Mouse (Mus musculus): Measurements from ENCODE around the gene Lta. TPM values are rescaled to one million over a fixed set of nuclear protein-coding genes. Genes with fewer than 3 reads are reported as not detected.
A peak's percentile ranks its signal among the peaks of the same experiment; 100 is the strongest.

Gene Lta
- polyA plus RNA-seq (2016; fragmentation: Nextera tagmentation; extraction: Ambion mirVana) = not detected in 2 replicates

DNA sequence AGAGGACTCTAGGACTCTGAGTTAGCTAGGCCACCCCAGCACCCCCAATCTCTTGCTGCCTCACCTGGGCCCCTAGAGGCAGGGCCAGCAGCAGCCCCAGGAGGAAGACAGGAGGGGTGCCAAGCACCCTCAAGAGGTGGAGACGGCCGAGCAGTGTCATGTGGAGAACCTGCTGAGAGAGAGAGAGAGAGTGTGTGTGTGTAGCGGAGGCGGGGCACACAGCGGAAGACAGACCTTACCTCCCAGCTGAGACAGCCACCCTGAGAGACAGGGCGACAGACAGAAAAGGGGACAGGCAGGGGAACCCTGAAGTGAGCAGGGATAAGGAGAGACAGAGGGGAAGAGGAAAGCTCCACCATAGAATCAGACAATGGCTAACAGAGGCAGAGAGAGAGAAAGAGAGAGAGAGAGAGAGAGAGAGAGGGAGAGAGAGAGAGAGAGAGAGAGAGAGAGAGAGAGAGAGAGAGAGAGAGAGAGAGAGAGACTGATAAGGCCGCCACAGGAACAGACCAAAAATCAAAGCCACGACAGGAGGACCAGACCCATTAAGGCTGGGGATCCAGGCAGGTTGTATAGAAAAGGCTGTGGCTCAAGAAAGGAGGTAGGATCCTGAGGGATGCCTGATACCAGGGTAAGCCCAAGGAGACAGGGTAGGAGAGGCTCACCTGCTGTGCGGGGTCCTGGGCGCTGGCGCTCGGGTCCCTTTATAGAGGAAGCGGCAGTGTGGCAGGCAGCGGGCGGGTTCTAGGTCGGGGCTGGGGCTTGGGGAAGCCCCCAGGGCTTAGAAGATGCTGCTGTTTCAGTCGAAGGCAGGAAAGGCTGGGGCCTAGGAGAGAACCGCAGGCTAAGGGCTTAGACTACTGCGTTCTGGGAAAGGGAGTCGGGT, at the start of gene Lta:
TSS of gene Lta (minus strand) at position 858 of the 886 bp plus-strand sequence.
- Histone ChIP-seq H3K4me3 (no peak within 1 kb of the TSS), H3K27me3 (ENCODE audit: poor library complexity, severe bottlenecking) (peaks cover 59% of the 10 kb centered on the region), H3K4me1 (peaks cover 19% of the 10 kb centered on the region; the same call in 1 of the 2 replicates)

DNA sequence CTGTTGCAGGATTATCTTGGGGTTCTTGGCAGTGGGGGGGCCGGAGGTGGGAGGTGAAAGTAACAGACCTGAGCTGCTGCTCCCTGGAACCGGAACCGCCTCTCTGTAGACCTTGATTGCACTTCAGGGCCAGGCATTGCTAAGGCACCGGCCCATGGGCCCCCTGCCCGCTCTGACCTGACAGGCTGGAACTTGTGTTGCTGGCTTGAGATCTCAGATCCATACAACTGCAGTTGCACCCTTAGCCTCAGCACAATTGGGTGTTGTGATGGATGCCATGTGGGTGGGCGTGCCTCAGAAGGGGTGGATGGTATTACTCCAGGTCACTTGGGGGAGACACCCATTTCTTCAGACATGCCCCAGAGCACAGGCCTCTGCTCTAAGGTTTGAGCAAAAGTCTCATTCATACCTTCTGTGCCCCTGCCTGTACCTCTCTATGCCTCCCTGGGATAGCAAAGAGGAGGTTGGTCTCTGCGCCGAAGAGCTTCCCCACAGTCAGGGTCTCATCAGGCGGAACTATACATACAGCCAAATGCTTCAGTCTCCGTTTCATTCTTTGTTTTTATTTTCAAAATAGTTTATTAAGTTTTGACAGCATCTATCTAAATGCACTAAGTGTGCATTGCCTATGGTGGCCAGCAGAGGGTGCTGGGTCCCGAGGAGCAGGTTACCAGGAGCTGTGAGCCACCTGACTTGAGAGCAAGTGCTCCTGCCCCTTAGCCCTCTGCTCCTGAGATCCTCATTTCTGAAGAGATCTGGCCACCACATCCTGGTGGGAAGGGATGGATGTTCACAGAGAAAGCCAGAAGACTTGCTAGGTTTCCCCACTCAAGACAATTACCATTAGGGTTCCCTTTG, 49.3 kb upstream of the Lta start:
- WGBS = 57% methylated on average over 11 of the region's 11 CpGs
- no peak overlapping the region for H3K27ac ChIP-seq
- no peaks in the 10 kb centered on the region for H3K9me3 ChIP-seq
- H3K27me3 ChIP-seq (ENCODE audit: poor library complexity, severe bottlenecking) = peaks cover 10% of the 10 kb centered on the region
- DNase-seq (ENCODE audit: extremely low spot score, low spot score) = peak; percentile 62
- H3K36me3 ChIP-seq (replicated peaks) = peaks cover 52% of the 10 kb centered on the region
- 0 out of 2 replicates have a peak, but pooled peaks cover 4% of the 10 kb centered on the region for H3K4me1 ChIP-seq
- H3K4me3 ChIP-seq = no peak overlapping the region

More for the DNA sequence above, at the start of gene Lta:
- WGBS = 29% methylated on average over 20 of the region's 20 CpGs
- H3K27ac ChIP-seq = no peak within 1 kb of the TSS
- no peaks in the 10 kb centered on the region for H3K9me3 ChIP-seq
- DNase-seq (ENCODE audit: extremely low spot score, low spot score) = no peak
- no peaks in the 10 kb centered on the region for H3K36me3 ChIP-seq (replicated peaks)

GRCm38 (mm10) chr17:35253293-35254093, 48.3 kb upstream of the Lta start:
- 0 out of 2 replicates have a peak overlapping the region, but pooled peaks have one; percentile 2 for H3K4me3 ChIP-seq
- no peak overlapping the region for H3K27ac ChIP-seq
- H3K36me3 ChIP-seq (replicated peaks) = peaks cover 62% of the 10 kb centered on the region
- H3K27me3 ChIP-seq (ENCODE audit: poor library complexity, severe bottlenecking) = peaks cover 10% of the 10 kb centered on the region
- WGBS = 92% methylated on average over 32 of the region's 32 CpGs
- no peaks in the 10 kb centered on the region for H3K9me3 ChIP-seq
- 0 out of 2 replicates have a peak, but pooled peaks cover 4% of the 10 kb centered on the region for H3K4me1 ChIP-seq
- no peak for DNase-seq (ENCODE audit: extremely low spot score, low spot score)

DNA sequence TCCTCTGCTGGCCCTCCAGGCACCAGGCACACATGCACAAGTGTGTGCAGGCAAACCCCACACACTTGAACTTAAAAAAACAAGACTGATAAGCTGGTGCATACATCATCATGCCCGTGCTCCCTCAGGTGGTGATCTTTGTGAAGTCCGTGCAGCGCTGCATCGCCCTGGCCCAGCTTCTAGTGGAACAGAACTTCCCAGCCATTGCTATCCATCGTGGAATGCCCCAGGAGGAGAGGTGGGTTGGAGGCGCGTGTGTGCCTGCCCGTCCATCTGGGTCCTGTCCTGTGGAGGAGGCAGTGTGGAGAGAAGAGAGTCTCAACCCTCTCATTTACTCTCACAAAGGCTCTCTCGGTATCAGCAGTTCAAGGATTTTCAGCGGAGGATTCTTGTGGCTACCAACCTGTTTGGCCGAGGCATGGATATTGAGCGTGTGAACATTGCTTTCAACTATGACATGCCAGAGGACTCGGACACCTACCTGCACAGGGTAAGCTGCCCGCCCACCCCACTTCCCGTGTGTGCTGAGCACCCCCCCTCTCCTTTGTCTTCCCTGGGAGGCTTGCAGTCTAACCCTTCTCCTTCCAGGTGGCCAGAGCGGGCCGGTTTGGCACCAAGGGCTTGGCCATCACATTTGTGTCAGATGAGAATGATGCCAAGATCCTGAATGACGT, 47.6 kb upstream of the Lta start:
- Histone ChIP-seq H3K36me3 (replicated peaks) (peaks cover 69% of the 10 kb centered on the region), H3K4me1 (0 out of 2 replicates have a peak, but pooled peaks cover under 1% of the 10 kb centered on the region), H3K27me3 (ENCODE audit: poor library complexity, severe bottlenecking) (peaks cover 10% of the 10 kb centered on the region), H3K9me3 (no peaks in the 10 kb centered on the region), H3K4me3 (no peak overlapping the region), H3K27ac (no peak overlapping the region)
- WGBS = 91% methylated on average over 18 of the region's 18 CpGs
- no peak for DNase-seq (ENCODE audit: extremely low spot score, low spot score)

- H3K9me3 ChIP-seq = no peaks in the 10 kb centered on the region
- no peak for DNase-seq (ENCODE audit: extremely low spot score, low spot score)
- H3K4me3 ChIP-seq = no peak overlapping the region
- 0 out of 2 replicates have a peak, but pooled peaks cover 3% of the 10 kb centered on the region for H3K4me1 ChIP-seq
- H3K27me3 ChIP-seq (ENCODE audit: poor library complexity, severe bottlenecking) = peaks cover 6% of the 10 kb centered on the region
- WGBS = 90% methylated on average over 5 of the region's 5 CpGs
- H3K27ac ChIP-seq = no peak overlapping the region
- H3K36me3 ChIP-seq (replicated peaks) = peaks cover 77% of the 10 kb centered on the region
Measured at GRCm38 (mm10) chr17:35251981-35252380, 46.8 kb upstream of the Lta start.

DNA sequence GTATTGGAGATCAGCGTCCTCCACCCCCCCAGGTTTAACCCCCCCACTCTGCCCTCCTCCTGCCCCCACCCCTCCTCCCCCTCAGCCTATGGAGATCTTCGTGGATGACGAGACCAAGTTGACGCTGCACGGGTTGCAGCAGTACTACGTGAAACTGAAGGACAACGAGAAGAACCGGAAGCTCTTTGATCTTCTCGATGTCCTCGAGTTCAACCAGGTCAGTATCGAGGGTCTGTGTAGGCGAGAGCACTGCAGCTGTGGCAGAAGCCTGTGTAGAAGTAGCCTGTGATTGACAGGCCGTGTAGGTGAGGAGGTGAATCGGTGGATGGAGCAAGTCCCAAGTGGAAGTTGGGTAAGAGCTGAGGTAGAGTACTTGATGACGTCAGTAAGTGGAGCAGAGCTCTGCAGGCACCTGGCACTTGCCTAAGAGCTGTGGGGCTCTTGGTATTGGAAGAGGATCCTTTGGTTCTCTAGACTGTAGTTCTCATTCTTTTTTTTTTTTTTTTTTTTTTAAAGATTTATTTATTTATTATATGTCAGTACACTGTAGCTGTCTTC, 46.1 kb upstream of the Lta start:
- DNase-seq (ENCODE audit: extremely low spot score, low spot score) = no peak
- peaks cover 10% of the 10 kb centered on the region for H3K4me1 ChIP-seq
- no peak overlapping the region for H3K4me3 ChIP-seq
- peaks cover 84% of the 10 kb centered on the region for H3K36me3 ChIP-seq (replicated peaks)
- 91% methylated on average over 15 of the region's 15 CpGs for WGBS
- no peaks in the 10 kb centered on the region for H3K9me3 ChIP-seq
- no peak overlapping the region for H3K27ac ChIP-seq
- no peaks in the 10 kb centered on the region for H3K27me3 ChIP-seq (ENCODE audit: poor library complexity, severe bottlenecking)

GRCm38 (mm10) chr17:35250348-35251120, 45.4 kb upstream of the Lta start:
- Histone ChIP-seq H3K27ac (no peak overlapping the region), H3K9me3 (no peaks in the 10 kb centered on the region), H3K27me3 (ENCODE audit: poor library complexity, severe bottlenecking) (no peaks in the 10 kb centered on the region), H3K4me3 (no peak overlapping the region), H3K4me1 (peaks cover 17% of the 10 kb centered on the region), H3K36me3 (replicated peaks) (peaks cover 91% of the 10 kb centered on the region)
- DNase-seq (ENCODE audit: extremely low spot score, low spot score) = no peak
- 93% methylated on average over 3 of the region's 3 CpGs for WGBS

DNA sequence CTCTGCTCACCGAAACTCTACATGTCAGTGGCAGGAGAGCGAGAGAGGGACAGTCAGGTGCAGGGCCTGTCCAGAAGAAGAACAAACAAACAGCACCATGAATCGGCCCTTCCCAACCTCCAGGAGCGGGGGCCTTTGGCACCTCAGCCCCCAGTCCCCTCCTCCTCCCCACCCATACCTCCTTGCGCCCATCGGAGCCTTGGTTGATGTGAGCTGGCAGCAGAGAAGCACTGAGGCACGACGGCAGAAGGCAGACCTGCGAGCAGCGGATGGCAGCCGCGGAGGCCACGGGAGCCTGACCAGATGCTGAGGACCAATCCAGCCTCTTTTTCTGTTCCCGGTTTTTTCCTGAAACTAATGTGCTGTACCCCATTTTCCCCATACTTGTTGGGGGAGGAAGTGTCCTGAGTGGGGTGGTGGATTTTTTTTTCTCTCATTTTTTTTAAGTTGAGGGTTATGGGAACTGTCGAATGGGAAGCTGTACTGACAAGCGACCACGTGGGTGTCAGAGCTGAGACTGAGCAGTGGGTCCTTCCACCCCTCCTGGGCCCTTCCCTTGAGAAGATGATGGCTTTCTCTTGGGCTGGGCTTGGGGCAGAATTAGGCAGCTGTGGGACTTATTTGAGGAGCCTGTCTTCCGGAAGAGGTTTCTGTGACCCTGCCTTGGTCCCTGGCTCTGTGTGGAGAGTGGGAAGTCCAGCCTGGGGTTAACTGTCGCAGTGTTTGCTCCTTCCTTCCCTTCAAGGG, 44.5 kb upstream of the Lta start:
- H3K27ac ChIP-seq = no peak overlapping the region
- no peaks in the 10 kb centered on the region for H3K9me3 ChIP-seq
- no peak overlapping the region for H3K4me3 ChIP-seq
- 94% methylated on average over 19 of the region's 19 CpGs for WGBS
- no peak for DNase-seq (ENCODE audit: extremely low spot score, low spot score)
- no peaks in the 10 kb centered on the region for H3K27me3 ChIP-seq (ENCODE audit: poor library complexity, severe bottlenecking)
- H3K4me1 ChIP-seq = peaks cover 26% of the 10 kb centered on the region
- H3K36me3 ChIP-seq (replicated peaks) = peaks cover 100% of the 10 kb centered on the region

DNA sequence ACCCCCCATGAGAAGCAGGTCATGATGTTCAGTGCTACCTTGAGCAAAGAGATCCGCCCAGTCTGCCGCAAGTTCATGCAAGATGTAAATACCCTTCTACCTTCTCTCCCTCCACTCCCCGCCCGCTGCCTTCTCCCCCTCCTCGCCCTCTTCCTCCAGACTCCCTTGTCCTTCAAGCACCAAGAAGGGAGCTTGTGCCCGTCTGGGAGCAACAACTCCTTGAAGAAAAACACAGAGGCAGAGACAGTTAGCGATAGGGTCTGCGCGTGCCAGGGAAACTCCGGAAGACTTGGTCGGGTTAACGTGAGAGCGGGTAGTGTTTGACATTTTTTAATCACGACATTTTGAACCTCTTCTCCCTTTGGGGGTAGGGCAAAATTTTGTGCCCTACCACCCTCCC, 43.8 kb upstream of the Lta start:
- no peak for DNase-seq (ENCODE audit: extremely low spot score, low spot score)
- Histone ChIP-seq H3K4me1 (peaks cover 33% of the 10 kb centered on the region), H3K27me3 (ENCODE audit: poor library complexity, severe bottlenecking) (no peaks in the 10 kb centered on the region), H3K27ac (no peak overlapping the region), H3K9me3 (no peaks in the 10 kb centered on the region), H3K36me3 (replicated peaks) (peaks cover 100% of the 10 kb centered on the region), H3K4me3 (no peak overlapping the region)
- 94% methylated on average over 14 of the region's 14 CpGs for WGBS

DNA sequence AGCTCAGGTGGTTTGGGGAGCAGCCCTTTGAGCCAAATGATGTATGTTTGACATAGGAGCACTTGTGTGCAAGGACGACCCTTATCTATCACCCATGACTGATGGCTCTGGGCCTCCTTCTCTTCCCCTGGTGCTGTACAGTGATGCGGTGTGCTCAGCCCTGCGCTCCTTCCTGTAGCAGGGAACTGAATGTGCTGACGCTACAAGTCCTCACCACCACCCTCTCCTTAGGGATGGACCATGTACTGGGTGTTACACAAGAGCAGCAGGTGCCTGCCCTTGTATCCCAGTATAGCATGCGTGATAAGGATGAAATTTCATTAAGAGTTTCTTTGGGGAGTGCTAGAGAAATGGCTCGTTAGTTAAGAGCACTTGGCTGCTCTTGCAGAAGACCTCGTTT, 42.0 kb upstream of the Lta start:
- Histone ChIP-seq H3K4me1 (peaks cover 44% of the 10 kb centered on the region), H3K27ac (no peak overlapping the region), H3K9me3 (no peaks in the 10 kb centered on the region), H3K27me3 (ENCODE audit: poor library complexity, severe bottlenecking) (no peaks in the 10 kb centered on the region), H3K4me3 (no peak overlapping the region), H3K36me3 (replicated peaks) (peaks cover 95% of the 10 kb centered on the region)
- WGBS = 93% methylated on average over 7 of the region's 7 CpGs
- DNase-seq (ENCODE audit: extremely low spot score, low spot score) = no peak

All from forebrain, embryonic 10.5 days (tissue).